Mouse (Mus musculus): ENCODE measurements around the gene Osbpl8. TPM values are rescaled to one million over a fixed set of nuclear protein-coding genes. Genes with fewer than 3 reads are reported as not detected.

The Osbpl8 gene
- polyA plus RNA-seq, 1 experiment from 2014 or later = 22.4 TPM

GRCm38 (mm10) chr10:111233476-111234130, 69.1 kb downstream of the Osbpl8 start:
- WGBS = 91% methylated on average over 6 of the region's 6 CpGs
- no peak for ATAC-seq (ENCODE audit: low FRiP score)

GRCm38 (mm10) chr10:111234450-111235288, 70.1 kb downstream of the Osbpl8 start:
- Histone ChIP-seq H3K36me3 (no peaks in the 10 kb centered on the region), H3K4me1 (no peaks in the 10 kb centered on the region), H3K27ac (no peak overlapping the region), H3K9me3 (replicated peaks) (no peaks in the 10 kb centered on the region), H3K4me3 (no peak overlapping the region), H3K9ac (no peak overlapping the region), H3K27me3 (no peaks in the 10 kb centered on the region), H3K4me2 (replicated peaks) (no peak overlapping the region)
- 88% methylated on average over 6 of the region's 6 CpGs for WGBS
- no peak for ATAC-seq (ENCODE audit: low FRiP score)

More at GRCm38 (mm10) chr10:111233476-111234130, 69.1 kb downstream of the Osbpl8 start:
- no peak overlapping the region for H3K27ac ChIP-seq
- H3K4me2 ChIP-seq (replicated peaks) = no peak overlapping the region
- no peaks in the 10 kb centered on the region for H3K27me3 ChIP-seq
- no peaks in the 10 kb centered on the region for H3K4me1 ChIP-seq
- no peaks in the 10 kb centered on the region for H3K36me3 ChIP-seq
- no peak overlapping the region for H3K9ac ChIP-seq
- H3K4me3 ChIP-seq = no peak overlapping the region
- no peaks in the 10 kb centered on the region for H3K9me3 ChIP-seq (replicated peaks)

- H3K9me3 ChIP-seq (replicated peaks) = no peaks in the 10 kb centered on the region
- H3K9ac ChIP-seq = no peak overlapping the region
- H3K27me3 ChIP-seq = no peaks in the 10 kb centered on the region
- H3K27ac ChIP-seq = no peak overlapping the region
- H3K36me3 ChIP-seq = no peaks in the 10 kb centered on the region
- H3K4me2 ChIP-seq (replicated peaks) = no peak overlapping the region
- no peak for ATAC-seq (ENCODE audit: low FRiP score)
- WGBS = 91% methylated on average over 6 of the region's 6 CpGs
- H3K4me3 ChIP-seq = no peak overlapping the region
- no peaks in the 10 kb centered on the region for H3K4me1 ChIP-seq
Measured at GRCm38 (mm10) chr10:111235289-111235570, 70.7 kb downstream of the Osbpl8 start.

GRCm38 (mm10) chr10:111237434-111237833, 72.9 kb downstream of the Osbpl8 start:
- Histone ChIP-seq H3K9me3 (replicated peaks) (no peaks in the 10 kb centered on the region), H3K9ac (no peak overlapping the region), H3K4me2 (replicated peaks) (no peak overlapping the region), H3K27ac (no peak overlapping the region), H3K36me3 (no peaks in the 10 kb centered on the region), H3K4me1 (no peaks in the 10 kb centered on the region), H3K27me3 (no peaks in the 10 kb centered on the region), H3K4me3 (no peak overlapping the region)
- ATAC-seq (ENCODE audit: low FRiP score) = no peak
- 96% methylated on average over 5 of the region's 5 CpGs for WGBS

- WGBS = 81% methylated on average over 7 of the region's 7 CpGs
Measured at GRCm38 (mm10) chr10:111242677-111243076, 78.1 kb downstream of the Osbpl8 start.

GRCm38 (mm10) chr10:111247609-111248008, 83.1 kb downstream of the Osbpl8 start:
- WGBS = 82% methylated on average over 4 of the region's 4 CpGs
- Histone ChIP-seq H3K36me3 (no peaks in the 10 kb centered on the region), H3K4me3 (no peak overlapping the region)

More at GRCm38 (mm10) chr10:111242677-111243076, 78.1 kb downstream of the Osbpl8 start:
- no peaks in the 10 kb centered on the region for H3K9me3 ChIP-seq (replicated peaks)
- H3K36me3 ChIP-seq = no peaks in the 10 kb centered on the region
- no peak overlapping the region for H3K27ac ChIP-seq
- H3K4me2 ChIP-seq (replicated peaks) = no peak overlapping the region
- no peaks in the 10 kb centered on the region for H3K27me3 ChIP-seq
- no peak overlapping the region for H3K9ac ChIP-seq
- no peak for ATAC-seq (ENCODE audit: low FRiP score)
- H3K4me3 ChIP-seq = no peak overlapping the region
- no peaks in the 10 kb centered on the region for H3K4me1 ChIP-seq

GRCm38 (mm10) chr10:111248177-111248576, 83.6 kb downstream of the Osbpl8 start:
- no peak for ATAC-seq (ENCODE audit: low FRiP score)

More at GRCm38 (mm10) chr10:111247609-111248008, 83.1 kb downstream of the Osbpl8 start:
- Histone ChIP-seq H3K9me3 (replicated peaks) (no peaks in the 10 kb centered on the region), H3K4me2 (replicated peaks) (no peak overlapping the region), H3K9ac (no peak overlapping the region), H3K4me1 (0 out of 2 replicates have a peak, but pooled peaks cover 2% of the 10 kb centered on the region), H3K27me3 (no peaks in the 10 kb centered on the region), H3K27ac (peak overlapping the region; percentile 67; the same call in 1 of the 2 replicates)
- no peak for ATAC-seq (ENCODE audit: low FRiP score)

GRCm38 (mm10) chr10:111250192-111250591, 85.6 kb downstream of the Osbpl8 start:
- Histone ChIP-seq H3K4me3 (no peak overlapping the region), H3K4me2 (replicated peaks) (no peak overlapping the region), H3K9ac (no peak overlapping the region), H3K36me3 (no peaks in the 10 kb centered on the region), H3K27me3 (no peaks in the 10 kb centered on the region), H3K9me3 (replicated peaks) (no peaks in the 10 kb centered on the region), H3K27ac (no peak overlapping the region), H3K4me1 (0 out of 2 replicates have a peak, but pooled peaks cover 2% of the 10 kb centered on the region)
- ATAC-seq (ENCODE audit: low FRiP score) = no peak
- WGBS = 84% methylated on average over 4 of the region's 4 CpGs

More at GRCm38 (mm10) chr10:111248177-111248576, 83.6 kb downstream of the Osbpl8 start:
- Histone ChIP-seq H3K4me1 (0 out of 2 replicates have a peak, but pooled peaks cover 2% of the 10 kb centered on the region), H3K4me2 (replicated peaks) (0 out of 2 replicates have a peak overlapping the region, but pooled peaks have one; percentile 15), H3K4me3 (peak overlapping the region; percentile 10; the same call in 1 of the 2 replicates), H3K27ac (peak overlapping the region; percentile 67), H3K27me3 (no peaks in the 10 kb centered on the region), H3K36me3 (no peaks in the 10 kb centered on the region), H3K9ac (no peak overlapping the region), H3K9me3 (replicated peaks) (no peaks in the 10 kb centered on the region)
- WGBS = 49% methylated on average over 6 of the region's 6 CpGs

GRCm38 (mm10) chr10:111251666-111252065, 87.1 kb downstream of the Osbpl8 start:
- Histone ChIP-seq H3K36me3 (no peaks in the 10 kb centered on the region), H3K9me3 (replicated peaks) (no peaks in the 10 kb centered on the region), H3K27me3 (no peaks in the 10 kb centered on the region), H3K4me3 (no peak overlapping the region), H3K4me2 (replicated peaks) (no peak overlapping the region), H3K9ac (no peak overlapping the region), H3K27ac (no peak overlapping the region), H3K4me1 (0 out of 2 replicates have a peak, but pooled peaks cover 2% of the 10 kb centered on the region)
- 72% methylated on average over 5 of the region's 5 CpGs for WGBS
- ATAC-seq (ENCODE audit: low FRiP score) = no peak

- Histone ChIP-seq H3K27ac (no peak overlapping the region), H3K4me1 (no peaks in the 10 kb centered on the region), H3K4me3 (no peak overlapping the region), H3K36me3 (no peaks in the 10 kb centered on the region), H3K4me2 (replicated peaks) (no peak overlapping the region), H3K9ac (no peak overlapping the region), H3K9me3 (replicated peaks) (no peaks in the 10 kb centered on the region), H3K27me3 (no peaks in the 10 kb centered on the region)
- 92% methylated on average over 6 of the region's 6 CpGs for WGBS
- ATAC-seq (ENCODE audit: low FRiP score) = no peak
Measured at GRCm38 (mm10) chr10:111255228-111255627, 90.7 kb downstream of the Osbpl8 start.

GRCm38 (mm10) chr10:111256156-111256555, 91.6 kb downstream of the Osbpl8 start:
- Histone ChIP-seq H3K4me1 (no peaks in the 10 kb centered on the region), H3K9me3 (replicated peaks) (no peaks in the 10 kb centered on the region), H3K9ac (no peak overlapping the region), H3K36me3 (no peaks in the 10 kb centered on the region), H3K27me3 (no peaks in the 10 kb centered on the region), H3K27ac (no peak overlapping the region), H3K4me2 (replicated peaks) (no peak overlapping the region), H3K4me3 (no peak overlapping the region)
- WGBS = 90% methylated on average over 3 of the region's 3 CpGs
- no peak for ATAC-seq (ENCODE audit: low FRiP score)

- H3K9me3 ChIP-seq (replicated peaks) = no peaks in the 10 kb centered on the region
- no peak overlapping the region for H3K9ac ChIP-seq
- no peaks in the 10 kb centered on the region for H3K36me3 ChIP-seq
- 91% methylated on average over 3 of the region's 3 CpGs for WGBS
- H3K4me1 ChIP-seq = no peaks in the 10 kb centered on the region
- H3K27me3 ChIP-seq = no peaks in the 10 kb centered on the region
- H3K4me2 ChIP-seq (replicated peaks) = no peak overlapping the region
- H3K4me3 ChIP-seq = no peak overlapping the region
- no peak overlapping the region for H3K27ac ChIP-seq
- no peak for ATAC-seq (ENCODE audit: low FRiP score)
Measured at GRCm38 (mm10) chr10:111257358-111257757, 92.8 kb downstream of the Osbpl8 start.

Measured in hindbrain, embryonic 12.5 days (tissue).